Mouse (Mus musculus) C2C12 (cell line): Measurements from ENCODE around the gene Depdc5.

ENCODE experiments used
- CTCF ChIP-seq: IDR thresholded peaks from one replicate; pipeline ENCODE4 v1.5.1; 2011; ENCODE audit not compliant: control insufficient read depth, insufficient read depth, insufficient read length
- MAX ChIP-seq: IDR thresholded peaks from one replicate; pipeline ENCODE4 v1.6.1; 2011; ENCODE audit warnings: mild to moderate bottlenecking, control low read depth

GRCm38 (mm10) chr5:33033121-33033520, 169.6 kb downstream of the Depdc5 start:
- TF ChIP-seq MAX (no peak), CTCF (peak; percentile 88)
